Mouse (Mus musculus) bone marrow, adult 2 months (tissue): ENCODE data around the gene Myo3b.

ENCODE experiments used
- CTCF ChIP-seq: fragments of 200-500 bp; IDR thresholded peaks from 2 replicates; pipeline ENCODE4 v1.5.1; 2011; ENCODE audit warnings: low read length, control low read depth; ENCODE audit not compliant: control insufficient read depth, insufficient read depth
- POLR2A ChIP-seq: fragments of 200-500 bp; IDR thresholded peaks from 2 replicates; pipeline ENCODE4 v1.6.1; 2011; ENCODE audit warnings: low read depth, mild to moderate bottlenecking, control low read depth, low read length, borderline replicate concordance; ENCODE audit not compliant: control insufficient read depth

DNA sequence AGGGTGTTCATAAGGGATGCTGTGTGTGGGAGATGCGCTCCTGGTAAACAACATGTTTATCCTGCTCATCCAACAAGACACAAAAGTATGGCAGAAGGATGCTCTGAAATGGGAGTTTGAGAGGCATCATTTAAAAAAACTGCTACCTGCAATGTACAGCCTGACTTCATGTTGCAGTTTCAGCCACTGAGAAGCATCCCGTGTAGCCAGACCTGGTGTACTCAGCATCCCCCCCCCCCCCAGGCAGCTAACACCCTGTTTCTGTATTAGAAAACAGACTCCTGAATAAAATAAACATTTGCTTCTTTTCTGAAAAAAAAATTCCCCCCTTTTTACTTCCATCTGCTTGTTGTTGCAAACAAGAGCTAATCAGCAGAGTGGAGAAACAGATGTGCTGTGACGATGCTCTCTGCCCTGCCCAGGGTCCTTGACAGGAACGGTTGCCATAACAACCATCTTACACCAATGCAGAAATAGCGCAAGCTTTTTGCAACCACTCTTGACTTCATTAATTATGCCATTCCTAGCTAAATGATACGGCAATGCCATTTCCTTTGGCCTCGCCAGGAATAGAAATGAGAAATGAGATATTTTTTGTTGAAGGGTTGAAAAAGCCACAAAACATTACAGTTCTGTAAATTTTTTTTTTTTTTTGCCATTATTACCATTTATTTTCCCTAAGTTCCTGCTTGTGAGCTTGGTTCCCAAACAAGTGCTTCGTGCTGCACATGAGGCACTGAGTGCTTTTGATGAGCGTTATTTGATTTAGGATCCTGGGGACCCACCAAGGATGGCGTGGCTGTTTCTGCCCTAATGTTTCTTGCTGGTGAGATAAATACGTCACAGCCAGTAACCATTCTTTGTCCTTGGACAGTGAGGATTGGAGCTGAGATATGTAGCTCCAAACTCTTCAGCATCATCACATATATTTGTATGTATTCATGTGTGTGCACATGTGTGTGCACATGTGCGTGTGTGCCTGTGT lies 75.2 kb downstream of the Myo3b start:
- TF ChIP-seq POLR2A (no peak), CTCF (no peak)
